Mouse (Mus musculus): ENCODE results near the gene Cfap65.

GRCm38 (mm10) chr1:74855156-74855555, 80.2 kb downstream of the Cfap65 start:
- TF ChIP-seq EP300 (IDR thresholded peaks at IDR 0.05; ENCODE audit: low read depth) (no peak), CTCF (IDR thresholded peaks at IDR 0.05; ENCODE audit: low read depth) (no peak)

All from liver, embryonic 14.5 days (tissue).